Mouse (Mus musculus) limb, embryonic 11.5 days (tissue): Measurements from ENCODE around the gene Hoxb5. TPM values are rescaled to one million over a fixed set of nuclear protein-coding genes. Genes with fewer than 3 reads are reported as not detected.

ENCODE experiments used
- ATAC-seq: fragments of 200-750 bp; cut with Nextera tagmentation; 2 replicates; pipeline ENCODE4 v1.8.0; 2017; ENCODE audit warnings: low read depth; ENCODE audit not compliant: insufficient number of reproducible peaks, low FRiP score, low TSS enrichment
- DNase-seq: peaks from one replicate; pipeline ENCODE4 v3.0.0-alpha.2; 2015; ENCODE audit warnings: low spot score
- H3K27ac ChIP-seq: fragments of 300-500 bp; sonication (generic); replicated peaks from 2 replicates; pipeline ENCODE4 v1.5.1; 2014; ENCODE audit warnings: low read depth, mild to moderate bottlenecking, low read length
- H3K27me3 ChIP-seq: fragments of 300-500 bp; sonication (generic); 2 replicates; pipeline ENCODE4 v1.6.1; 2014; ENCODE audit warnings: mild to moderate bottlenecking, low read length, mixed read lengths; ENCODE audit not compliant: control insufficient read depth, insufficient read depth
- H3K36me3 ChIP-seq: fragments of 300-500 bp; sonication (generic); 2 replicates; pipeline ENCODE4 v1.6.1; 2014; ENCODE audit warnings: mild to moderate bottlenecking, low read length, moderate library complexity, mixed read lengths; ENCODE audit not compliant: control insufficient read depth, insufficient read depth
- H3K4me1 ChIP-seq: fragments of 300-500 bp; sonication (generic); 2 replicates; pipeline ENCODE4 v1.6.1; 2014; ENCODE audit warnings: low read length, mixed read lengths; ENCODE audit not compliant: control insufficient read depth, insufficient read depth
- H3K4me2 ChIP-seq: fragments of 300-500 bp; sonication (generic); 2 replicates; pipeline ENCODE4 v1.6.1; 2014; ENCODE audit warnings: low read depth, mild to moderate bottlenecking, moderate library complexity; ENCODE audit not compliant: severe bottlenecking
- H3K4me3 ChIP-seq: fragments of 300-500 bp; sonication (generic); 2 replicates; pipeline ENCODE4 v1.5.1; 2014; ENCODE audit warnings: low read depth, low read length
- H3K9ac ChIP-seq: fragments of 300-500 bp; sonication (generic); 2 replicates; pipeline ENCODE4 v1.6.1; 2014; ENCODE audit warnings: mild to moderate bottlenecking, low read length
- H3K9me3 ChIP-seq: fragments of 300-500 bp; sonication (generic); 2 replicates; pipeline ENCODE4 v1.6.1; 2016; ENCODE audit warnings: low read length; ENCODE audit not compliant: control insufficient read depth
- WGBS: fragments of 180-500 bp; shearing (Covaris S2); extraction: QIAGEN DNeasy Blood & Tissue Kit; methylation state at CpG from one replicate; pipeline ENCODE4 v1.1.7; 2014; 5-methylcytosine and 5-hydroxymethylcytosine counted together
- polyA plus RNA-seq: library from polyadenylated mRNA; unstranded; fragments of >200 nt; fragmentation: Nextera tagmentation; extraction: Ambion mirVana; gene quantifications from 2 replicates; pipeline ENCODE4 v1.2.1, GENCODE M21; 2014

The Hoxb5 gene
- polyA plus RNA-seq, 1 experiment from 2014 or later, result 2.1 TPM

DNA sequence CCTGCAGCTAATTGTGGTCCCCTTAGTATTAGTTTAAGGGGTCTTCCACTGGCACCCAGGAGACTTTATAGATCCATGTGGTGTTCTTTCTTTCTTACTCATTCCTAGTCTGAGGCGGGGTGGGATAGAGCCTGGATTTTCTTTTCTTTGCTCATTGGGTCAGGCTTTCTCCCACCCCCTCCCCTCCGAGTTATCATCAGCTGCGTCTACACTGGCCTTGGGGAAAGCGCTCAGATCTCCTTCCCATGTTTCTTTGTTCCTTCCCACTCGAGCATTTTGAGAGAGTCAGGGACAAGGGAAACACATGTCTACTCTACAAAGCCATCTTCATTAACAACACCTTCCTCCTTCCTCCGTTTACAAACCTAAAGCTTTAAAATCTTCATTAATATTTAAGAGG lies 33.9 kb downstream of the Hoxb5 start:
- DNase-seq, result peak; percentile 21
- ATAC-seq, result no peak
- no peaks in the 10 kb centered on the region for H3K36me3 ChIP-seq
- H3K9me3 ChIP-seq, result no peaks in the 10 kb centered on the region
- no peak overlapping the region for H3K4me3 ChIP-seq
- no peak overlapping the region for H3K4me2 ChIP-seq
- no peak overlapping the region for H3K9ac ChIP-seq
- H3K27ac ChIP-seq, result no peak overlapping the region
- WGBS, result 11% methylated on average over 6 of the region's 6 CpGs
- H3K4me1 ChIP-seq, result peaks cover 22% of the 10 kb centered on the region
- H3K27me3 ChIP-seq, result peaks cover 95% of the 10 kb centered on the region

DNA sequence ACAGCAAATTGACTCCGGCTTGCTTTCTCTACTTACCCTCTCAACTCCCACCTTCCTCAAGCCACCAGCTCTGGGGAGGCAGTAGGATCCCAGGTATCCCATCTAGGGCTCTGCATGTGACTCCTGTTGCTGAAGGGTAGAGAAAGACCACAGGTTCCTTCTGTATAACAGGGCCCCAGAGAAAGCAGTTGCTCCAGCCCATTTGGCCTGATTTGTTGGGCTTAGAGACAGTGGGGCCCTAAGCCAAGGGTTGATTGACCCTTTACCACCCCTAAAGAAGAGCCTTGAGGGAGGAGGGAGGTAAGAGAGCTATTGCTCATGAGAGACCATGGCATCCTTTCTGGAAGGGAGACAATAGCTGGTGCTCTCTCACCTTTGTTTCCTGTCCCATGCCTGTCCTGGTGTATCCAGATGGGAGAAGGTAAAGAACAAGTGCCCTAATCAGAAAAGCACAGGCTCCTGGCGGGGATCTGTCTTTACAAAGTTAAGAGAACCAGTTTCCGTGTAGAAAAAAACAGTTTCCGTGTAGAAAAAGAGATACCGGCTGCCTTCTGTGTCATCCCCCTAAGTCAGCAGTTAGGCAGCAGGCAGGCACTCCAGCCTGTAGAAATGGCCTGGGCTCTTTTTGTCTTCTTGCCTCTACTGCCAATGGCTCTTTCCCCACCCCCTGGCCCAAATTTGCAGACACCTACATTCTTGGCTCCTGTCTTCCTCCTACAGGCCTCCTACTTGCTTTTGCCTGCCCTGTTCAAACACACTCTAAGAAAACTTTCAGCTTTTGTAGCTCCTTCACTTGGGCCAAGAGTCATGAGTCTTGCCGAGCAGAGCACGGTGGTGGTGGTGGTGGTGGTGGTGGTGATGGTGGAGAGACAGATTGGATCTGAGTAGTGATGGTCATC lies 36.1 kb downstream of the Hoxb5 start:
- no peak overlapping the region for H3K4me3 ChIP-seq
- ATAC-seq (no peak), DNase-seq (peak; percentile 26)
- H3K4me1 ChIP-seq, result peaks cover 15% of the 10 kb centered on the region
- 29% methylated on average over 7 of the region's 7 CpGs for WGBS
- H3K9me3 ChIP-seq, result no peaks in the 10 kb centered on the region
- H3K4me2 ChIP-seq, result no peak overlapping the region
- H3K36me3 ChIP-seq, result no peaks in the 10 kb centered on the region
- H3K27me3 ChIP-seq, result peaks cover 95% of the 10 kb centered on the region
- H3K27ac ChIP-seq, result no peak overlapping the region
- H3K9ac ChIP-seq, result no peak overlapping the region

- peaks cover 30% of the 10 kb centered on the region for H3K4me1 ChIP-seq
- peak; percentile 73 for DNase-seq
- no peaks in the 10 kb centered on the region for H3K9me3 ChIP-seq
- peak overlapping the region; percentile 58 for H3K4me2 ChIP-seq
- peak overlapping the region; percentile 59; the same call in 1 of the 2 replicates for H3K27ac ChIP-seq
- H3K27me3 ChIP-seq, result peaks cover 95% of the 10 kb centered on the region
- peak overlapping the region; percentile 22 for H3K4me3 ChIP-seq
- ATAC-seq, result peak; percentile 55; the same call in 1 of the 2 replicates
- H3K36me3 ChIP-seq, result no peaks in the 10 kb centered on the region
- 1% methylated on average over 36 of the region's 36 CpGs for WGBS
- peak overlapping the region; percentile 30; the same call in 1 of the 2 replicates for H3K9ac ChIP-seq
Observed at GRCm38 (mm10) chr11:96340698-96341365, 37.7 kb downstream of the Hoxb5 start.

- H3K36me3 ChIP-seq, result no peaks in the 10 kb centered on the region
- DNase-seq, result peak; percentile 72
- H3K9ac ChIP-seq, result peak overlapping the region; percentile 52
- peak overlapping the region; percentile 24 for H3K4me3 ChIP-seq
- peaks cover 95% of the 10 kb centered on the region for H3K27me3 ChIP-seq
- H3K27ac ChIP-seq, result peak overlapping the region; percentile 45; the same call in 1 of the 2 replicates
- no peak for ATAC-seq
- H3K4me1 ChIP-seq, result peaks cover 36% of the 10 kb centered on the region
- WGBS, result 1% methylated on average over 40 of the region's 40 CpGs
- no peaks in the 10 kb centered on the region for H3K9me3 ChIP-seq
- H3K4me2 ChIP-seq, result peak overlapping the region; percentile 58
Observed at GRCm38 (mm10) chr11:96341701-96342575, 38.8 kb downstream of the Hoxb5 start.

- no peak overlapping the region for H3K4me3 ChIP-seq
Observed at GRCm38 (mm10) chr11:96342576-96342930, 39.4 kb downstream of the Hoxb5 start.

GRCm38 (mm10) chr11:96343206-96343745 lies 40.1 kb downstream of the Hoxb5 start:
- H3K9ac ChIP-seq, result no peak overlapping the region
- 31% methylated on average over 2 of the region's 2 CpGs for WGBS
- no peak overlapping the region for H3K4me3 ChIP-seq
- no peaks in the 10 kb centered on the region for H3K36me3 ChIP-seq
- peaks cover 41% of the 10 kb centered on the region for H3K4me1 ChIP-seq
- H3K4me2 ChIP-seq, result no peak overlapping the region
- H3K27ac ChIP-seq, result no peak overlapping the region
- no peaks in the 10 kb centered on the region for H3K9me3 ChIP-seq
- ATAC-seq, result no peak
- peaks cover 92% of the 10 kb centered on the region for H3K27me3 ChIP-seq
- peak; percentile 35 for DNase-seq

More at GRCm38 (mm10) chr11:96342576-96342930, 39.4 kb downstream of the Hoxb5 start:
- ATAC-seq (no peak), DNase-seq (peak; percentile 41)
- H3K27me3 ChIP-seq, result peaks cover 93% of the 10 kb centered on the region
- H3K36me3 ChIP-seq, result no peaks in the 10 kb centered on the region
- peaks cover 36% of the 10 kb centered on the region for H3K4me1 ChIP-seq
- 6% methylated on average over 4 of the region's 4 CpGs for WGBS
- no peak overlapping the region for H3K9ac ChIP-seq
- H3K4me2 ChIP-seq, result no peak overlapping the region
- H3K27ac ChIP-seq, result no peak overlapping the region
- H3K9me3 ChIP-seq, result no peaks in the 10 kb centered on the region

DNA sequence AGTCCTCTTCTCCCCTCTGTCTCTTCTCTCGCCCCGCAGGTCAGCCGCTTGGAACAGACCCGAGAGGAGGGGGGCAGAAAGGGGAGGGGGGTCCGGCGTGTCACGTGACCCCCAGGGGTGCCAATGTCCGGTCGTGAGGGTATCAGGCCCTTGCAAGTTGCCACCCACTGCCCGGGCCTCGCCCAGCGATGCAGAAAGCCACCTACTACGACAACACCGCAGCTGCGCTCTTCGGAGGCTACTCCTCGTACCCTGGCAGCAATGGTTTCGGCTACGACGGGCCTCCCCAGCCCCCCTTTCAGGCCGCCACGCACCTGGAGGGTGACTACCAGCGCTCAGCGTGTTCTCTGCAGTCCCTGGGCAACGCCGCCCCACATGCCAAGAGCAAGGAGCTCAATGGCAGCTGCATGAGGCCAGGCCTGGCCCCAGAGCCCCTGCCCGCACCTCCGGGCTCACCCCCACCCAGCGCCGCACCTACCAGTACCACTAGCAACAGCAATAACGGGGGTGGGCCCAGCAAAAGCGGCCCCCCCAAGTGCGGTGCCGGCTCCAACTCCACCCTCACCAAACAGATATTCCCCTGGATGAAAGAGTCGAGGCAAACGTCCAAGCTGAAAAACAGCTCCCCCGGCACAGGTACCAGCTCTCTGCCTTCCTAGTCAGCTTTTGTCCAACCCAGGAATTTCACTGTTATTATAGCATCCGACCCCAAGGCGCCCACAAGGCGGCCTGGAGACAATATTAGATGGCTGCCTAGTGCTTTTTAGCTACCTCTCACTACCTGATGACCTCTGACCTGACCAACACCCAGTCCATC lies 41.1 kb downstream of the Hoxb5 start:
- Histone ChIP-seq H3K27me3 (peaks cover 89% of the 10 kb centered on the region), H3K4me1 (peaks cover 43% of the 10 kb centered on the region), H3K36me3 (no peaks in the 10 kb centered on the region), H3K4me2 (peak overlapping the region; percentile 22; the same call in 1 of the 2 replicates), H3K9me3 (no peaks in the 10 kb centered on the region), H3K4me3 (no peak overlapping the region), H3K27ac (0 out of 2 replicates have a peak overlapping the region, but pooled peaks have one; percentile 4), H3K9ac (peak overlapping the region; percentile 17; the same call in 1 of the 2 replicates)
- WGBS, result 4% methylated on average over 39 of the region's 40 CpGs
- ATAC-seq (peak; percentile 32; the same call in 1 of the 2 replicates), DNase-seq (peak; percentile 64)
